Comparison of ENCODE assay signal across 1 mouse cellular context in genomic region chr8:83332864-83333263, GRCm38 (mm10).
TF ChIP-seq lines count a peak whose summit lies in the region.

No protein-coding gene starts in this region.

TF ChIP-seq in CH12.LX, 34 proteins besides CTCF, POLR2A, EP300 and RAD21:
- TF ChIP-seq ZC3H11A (IDR thresholded peaks at IDR 0.05; ENCODE audit: low read depth, low read length) (no peak), HCFC1 (IDR thresholded peaks at IDR 0.05; ENCODE audit: low read depth, low read length) (no peak), SIN3A (IDR thresholded peaks at IDR 0.05; ENCODE audit: low read length) (no peak), ZMIZ1 (IDR thresholded peaks at IDR 0.05; ENCODE audit: low read depth, low read length) (no peak)
